Mouse (Mus musculus) heart, embryonic 13.5 days (tissue): Measurements from ENCODE around the gene Gm20661. TPM values are rescaled to one million over a fixed set of nuclear protein-coding genes. Genes with fewer than 3 reads are reported as not detected.

Experiments used
- ATAC-seq: fragments of 200-750 bp; cut with Nextera tagmentation; 2 replicates; pipeline ENCODE4 v1.8.0; 2017; ENCODE audit warnings: moderate TSS enrichment; ENCODE audit not compliant: insufficient number of reproducible peaks, low FRiP score, low TSS enrichment; ENCODE audit errors: extremely low read depth
- H3K27ac ChIP-seq: fragments of 300-500 bp; sonication (generic); replicated peaks from 2 replicates; pipeline ENCODE4 v1.5.1; 2015; ENCODE audit warnings: moderate library complexity, mild to moderate bottlenecking, inconsistent platforms
- H3K27me3 ChIP-seq: fragments of 300-500 bp; sonication (generic); replicated peaks from 2 replicates; pipeline ENCODE4 v1.6.1; 2015; ENCODE audit warnings: mild to moderate bottlenecking, inconsistent platforms
- H3K36me3 ChIP-seq: fragments of 300-500 bp; sonication (generic); 2 replicates; pipeline ENCODE4 v1.6.1; 2015; ENCODE audit warnings: mild to moderate bottlenecking, inconsistent platforms
- H3K4me1 ChIP-seq: fragments of 300-500 bp; sonication (generic); 2 replicates; pipeline ENCODE4 v1.6.1; 2015; ENCODE audit warnings: inconsistent platforms
- H3K4me2 ChIP-seq: fragments of 300-500 bp; sonication (generic); 2 replicates; pipeline ENCODE4 v1.6.1; 2015; ENCODE audit warnings: inconsistent platforms, mild to moderate bottlenecking, moderate library complexity
- H3K4me3 ChIP-seq: fragments of 300-500 bp; sonication (generic); 2 replicates; pipeline ENCODE4 v1.5.1; 2015; ENCODE audit warnings: moderate library complexity, mild to moderate bottlenecking, inconsistent platforms
- H3K9ac ChIP-seq: fragments of 300-500 bp; sonication (generic); 2 replicates; pipeline ENCODE4 v1.6.1; 2015; ENCODE audit warnings: inconsistent platforms, mild to moderate bottlenecking, moderate library complexity
- H3K9me3 ChIP-seq: fragments of 300-500 bp; sonication (generic); 2 replicates; pipeline ENCODE4 v1.6.1; 2016; ENCODE audit warnings: inconsistent platforms
- WGBS: fragments of 180-500 bp; shearing (Covaris S2); methylation state at CpG from one replicate; pipeline ENCODE4 v1.1.7; 2015; ENCODE audit warnings: mixed read lengths; 5-methylcytosine and 5-hydroxymethylcytosine counted together
- polyA plus RNA-seq: library from polyadenylated mRNA; unstranded; fragments of >200 nt; fragmentation: Nextera tagmentation; extraction: Ambion mirVana; gene quantifications from 2 replicates; pipeline ENCODE4 v1.2.1, GENCODE M21; 2015

Gm20661 gene
- polyA plus RNA-seq, 1 experiment from 2014 or later = 3.8 TPM

DNA sequence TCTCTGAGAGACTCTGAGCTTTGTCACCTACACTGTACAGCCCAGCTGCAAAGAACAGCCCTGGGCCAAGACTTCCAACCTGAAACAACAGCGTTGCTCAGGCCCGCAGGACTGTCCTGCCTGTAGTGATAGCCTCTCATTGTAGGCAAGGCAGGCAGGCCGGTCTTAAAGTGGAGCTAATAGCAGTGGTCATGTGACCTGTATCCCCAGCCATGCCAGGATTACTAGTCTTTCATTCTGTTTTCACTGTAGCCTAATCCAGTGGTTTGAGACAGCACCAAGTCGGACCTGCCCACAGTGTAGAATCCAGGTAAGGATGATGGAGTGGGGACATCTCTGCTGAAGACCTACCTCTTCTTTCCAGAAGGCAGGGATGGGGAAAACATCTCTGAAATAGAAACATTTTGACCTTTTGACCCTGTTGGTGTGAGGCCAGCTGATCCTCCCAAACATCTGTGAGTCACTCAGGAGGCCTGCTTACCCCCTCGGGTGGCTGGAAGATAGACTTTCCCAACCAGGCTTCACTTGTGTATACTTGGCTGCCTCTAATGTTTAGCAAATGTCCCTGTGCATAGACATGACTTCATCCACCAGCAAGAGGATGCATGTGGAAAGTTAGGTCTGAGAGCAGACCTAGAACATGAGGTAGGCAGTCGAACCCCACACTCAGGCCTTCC lies 27.1 kb upstream of the Gm20661 start:
- no peak overlapping the region for H3K4me2 ChIP-seq
- ATAC-seq = no peak
- H3K9me3 ChIP-seq = no peaks in the 10 kb centered on the region
- peaks cover 20% of the 10 kb centered on the region for H3K4me1 ChIP-seq
- H3K9ac ChIP-seq = no peak overlapping the region
- H3K27ac ChIP-seq = no peak overlapping the region
- H3K36me3 ChIP-seq = peaks cover 43% of the 10 kb centered on the region
- no peaks in the 10 kb centered on the region for H3K27me3 ChIP-seq
- 62% methylated on average over 6 of the region's 6 CpGs for WGBS
- H3K4me3 ChIP-seq = no peak overlapping the region

DNA sequence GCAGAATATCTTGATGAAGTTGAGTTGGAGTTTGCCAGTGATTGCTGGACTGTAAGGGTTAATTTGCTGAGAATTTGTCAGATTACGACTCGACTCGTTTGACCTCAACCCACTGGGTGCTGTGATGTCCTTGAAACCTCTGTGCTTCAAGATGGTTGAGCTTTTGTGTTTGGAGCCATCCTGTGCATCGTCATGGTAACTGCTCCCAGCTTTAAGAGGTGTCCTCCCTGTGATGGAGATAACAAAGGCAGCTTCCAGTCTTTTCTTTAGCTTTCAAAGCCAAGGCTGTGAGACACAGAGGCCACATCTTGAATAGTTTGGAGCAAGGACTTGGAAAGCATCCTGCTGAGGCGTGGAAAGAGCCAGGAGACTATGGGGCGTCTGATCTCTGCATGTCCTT lies 25.7 kb upstream of the Gm20661 start:
- Histone ChIP-seq H3K36me3 (peaks cover 56% of the 10 kb centered on the region), H3K4me1 (peaks cover 17% of the 10 kb centered on the region)
- WGBS = 63% methylated on average over 6 of the region's 6 CpGs

DNA sequence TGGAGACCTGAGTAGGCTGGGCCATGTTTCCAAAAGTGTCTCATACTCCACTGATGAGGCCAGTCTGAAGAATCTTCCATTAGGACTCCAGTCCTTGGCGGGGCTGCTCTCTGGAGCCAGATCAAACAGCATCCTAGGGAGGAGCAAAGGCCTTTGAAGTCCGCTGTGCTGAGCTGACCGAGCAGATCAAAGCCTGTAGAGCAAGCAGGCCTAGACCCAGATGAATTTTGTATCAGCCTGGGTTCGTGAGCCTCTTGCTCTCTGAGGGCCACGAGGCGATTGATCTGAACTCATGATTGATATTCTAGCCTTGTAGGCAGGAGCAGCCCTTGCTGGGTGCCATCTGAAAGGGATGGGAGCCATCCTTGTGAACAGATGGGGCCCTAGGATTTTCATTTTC lies 23.0 kb upstream of the Gm20661 start:
- no peak overlapping the region for H3K9ac ChIP-seq
- H3K27ac ChIP-seq = no peak overlapping the region
- H3K4me1 ChIP-seq = peaks cover 26% of the 10 kb centered on the region
- 57% methylated on average over 6 of the region's 6 CpGs for WGBS
- ATAC-seq = no peak
- H3K4me3 ChIP-seq = no peak overlapping the region
- H3K4me2 ChIP-seq = no peak overlapping the region
- H3K9me3 ChIP-seq = no peaks in the 10 kb centered on the region
- peaks cover 68% of the 10 kb centered on the region for H3K36me3 ChIP-seq
- no peaks in the 10 kb centered on the region for H3K27me3 ChIP-seq

More for the DNA sequence above, 25.7 kb upstream of the Gm20661 start:
- Histone ChIP-seq H3K4me3 (no peak overlapping the region), H3K27me3 (no peaks in the 10 kb centered on the region), H3K9ac (no peak overlapping the region), H3K27ac (no peak overlapping the region), H3K9me3 (no peaks in the 10 kb centered on the region), H3K4me2 (no peak overlapping the region)
- ATAC-seq = no peak

DNA sequence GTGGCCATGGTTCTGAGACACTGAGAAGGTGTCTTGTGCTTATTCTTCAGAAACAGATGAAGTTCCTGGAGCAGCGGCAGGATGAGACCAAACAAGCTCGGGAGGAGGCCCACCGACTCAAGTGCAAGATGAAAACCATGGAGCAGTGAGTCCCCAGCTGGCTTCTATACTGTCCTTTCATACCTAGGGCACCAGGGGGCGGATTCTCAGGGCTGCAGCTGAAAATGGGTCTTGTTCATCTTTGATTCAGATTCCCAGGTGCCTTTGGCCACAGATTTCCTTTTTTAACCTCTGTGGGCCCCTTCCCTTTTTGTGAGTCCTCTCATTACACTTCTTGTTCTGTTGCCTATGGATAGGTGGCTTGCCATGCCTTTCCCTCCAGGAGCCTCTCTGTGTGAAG lies 21.9 kb upstream of the Gm20661 start:
- Histone ChIP-seq H3K4me3 (no peak overlapping the region), H3K9ac (no peak overlapping the region), H3K4me1 (peaks cover 19% of the 10 kb centered on the region), H3K27me3 (no peaks in the 10 kb centered on the region), H3K36me3 (peaks cover 69% of the 10 kb centered on the region), H3K9me3 (no peaks in the 10 kb centered on the region), H3K4me2 (no peak overlapping the region), H3K27ac (no peak overlapping the region)
- ATAC-seq = no peak
- WGBS = 84% methylated on average over 4 of the region's 4 CpGs

DNA sequence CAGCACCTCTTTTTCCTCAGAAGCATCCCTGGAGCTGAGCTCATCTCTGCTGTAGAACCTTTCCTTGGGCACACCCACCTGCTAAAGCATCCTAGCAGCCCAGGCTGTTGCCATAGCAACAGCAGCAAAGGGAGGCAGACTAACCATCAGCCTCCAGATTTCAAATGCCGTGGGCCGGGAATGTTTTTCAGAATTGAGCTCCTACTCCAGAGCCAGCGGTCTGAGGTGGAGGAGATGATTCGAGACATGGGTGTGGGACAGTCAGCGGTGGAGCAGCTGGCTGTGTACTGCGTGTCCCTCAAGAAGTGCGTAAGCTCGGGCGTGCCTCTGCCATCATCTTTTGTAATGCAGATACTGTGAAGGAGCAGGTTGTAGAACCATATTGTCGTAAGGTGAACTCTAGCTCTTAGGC lies 21.5 kb upstream of the Gm20661 start:
- Histone ChIP-seq H3K36me3 (peaks cover 69% of the 10 kb centered on the region), H3K9me3 (no peaks in the 10 kb centered on the region), H3K4me1 (peaks cover 19% of the 10 kb centered on the region), H3K27ac (no peak overlapping the region), H3K9ac (no peak overlapping the region), H3K27me3 (no peaks in the 10 kb centered on the region), H3K4me2 (no peak overlapping the region), H3K4me3 (no peak overlapping the region)
- 85% methylated on average over 10 of the region's 10 CpGs for WGBS
- ATAC-seq = no peak

DNA sequence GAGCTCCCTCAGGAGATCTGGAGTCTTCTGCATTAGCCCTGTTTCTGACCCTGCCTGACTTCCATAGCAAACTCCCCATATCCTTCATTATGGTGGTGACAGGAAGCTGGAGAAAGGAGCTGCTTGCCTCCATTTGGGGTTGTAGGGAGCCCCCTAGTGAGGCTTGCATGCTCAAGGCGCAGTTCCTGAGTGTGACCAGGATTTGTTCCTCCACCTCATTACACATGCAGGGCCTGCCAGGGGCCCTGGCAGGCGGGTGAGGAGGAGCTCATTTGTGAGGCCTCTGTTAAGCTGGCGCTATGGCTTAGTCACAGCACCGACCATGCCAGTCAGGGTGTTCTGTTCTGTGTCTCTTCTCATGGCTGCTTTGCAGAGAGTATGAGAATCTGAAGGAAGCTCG lies 21.0 kb upstream of the Gm20661 start:
- ATAC-seq = no peak
- Histone ChIP-seq H3K9ac (no peak overlapping the region), H3K36me3 (peaks cover 64% of the 10 kb centered on the region), H3K27ac (no peak overlapping the region), H3K27me3 (no peaks in the 10 kb centered on the region), H3K4me3 (no peak overlapping the region), H3K4me2 (no peak overlapping the region), H3K4me1 (peaks cover 22% of the 10 kb centered on the region), H3K9me3 (no peaks in the 10 kb centered on the region)
- WGBS = 47% methylated on average over 5 of the region's 5 CpGs

DNA sequence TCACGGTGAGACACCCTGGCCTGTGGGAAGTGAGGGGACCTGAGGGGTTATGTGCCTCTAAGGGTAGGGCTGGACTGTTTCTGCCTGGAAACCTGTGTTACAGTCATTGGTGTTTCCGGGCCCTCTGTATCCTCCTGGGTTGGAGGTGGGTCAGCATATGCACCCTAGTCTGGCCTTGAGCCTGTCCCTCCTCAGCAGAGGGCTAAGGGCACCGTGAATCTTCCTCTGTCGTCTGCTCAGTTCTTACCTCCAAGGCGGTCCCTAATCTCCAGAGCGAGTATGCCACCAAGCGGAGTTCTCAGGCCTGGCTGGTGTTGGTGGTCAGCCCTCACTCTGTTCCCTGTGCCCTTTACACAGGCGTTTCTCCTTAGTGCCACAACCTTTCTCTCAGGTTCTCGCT lies 19.9 kb upstream of the Gm20661 start:
- 85% methylated on average over 9 of the region's 9 CpGs for WGBS
- H3K9me3 ChIP-seq = no peaks in the 10 kb centered on the region
- no peak overlapping the region for H3K4me2 ChIP-seq

DNA sequence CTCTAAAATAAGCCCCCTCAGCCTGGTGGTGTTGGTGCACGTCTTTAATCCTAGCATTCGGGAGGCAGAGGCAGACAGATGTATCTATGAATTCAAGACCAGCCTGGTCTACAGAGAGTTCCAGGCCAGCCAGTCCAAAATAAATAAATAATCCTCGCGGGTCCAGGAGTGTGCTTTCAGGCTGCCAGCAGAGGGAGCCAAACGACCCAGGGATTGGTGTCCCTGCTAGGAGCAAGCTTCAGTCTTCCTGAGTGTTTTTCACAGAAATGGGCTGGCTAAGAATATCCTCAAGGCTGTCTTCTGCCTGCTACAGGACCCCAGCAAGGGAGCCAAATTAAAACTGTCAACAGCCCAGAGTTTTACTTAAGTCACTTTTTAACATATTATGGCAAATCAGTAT lies 19.2 kb upstream of the Gm20661 start:
- ATAC-seq = peak; percentile 44; the same call in 1 of the 2 replicates
- Histone ChIP-seq H3K4me1 (peaks cover 22% of the 10 kb centered on the region), H3K4me3 (no peak overlapping the region), H3K9me3 (no peaks in the 10 kb centered on the region), H3K9ac (peak overlapping the region; percentile 2; the same call in 1 of the 2 replicates), H3K27me3 (no peaks in the 10 kb centered on the region), H3K36me3 (peaks cover 53% of the 10 kb centered on the region), H3K4me2 (no peak overlapping the region), H3K27ac (peak overlapping the region; percentile 53)
- 12% methylated on average over 5 of the region's 5 CpGs for WGBS

More for the DNA sequence above, 19.9 kb upstream of the Gm20661 start:
- no peak for ATAC-seq
- Histone ChIP-seq H3K4me3 (no peak overlapping the region), H3K27ac (no peak overlapping the region), H3K36me3 (peaks cover 55% of the 10 kb centered on the region), H3K9ac (no peak overlapping the region), H3K4me1 (peaks cover 22% of the 10 kb centered on the region), H3K27me3 (no peaks in the 10 kb centered on the region)

DNA sequence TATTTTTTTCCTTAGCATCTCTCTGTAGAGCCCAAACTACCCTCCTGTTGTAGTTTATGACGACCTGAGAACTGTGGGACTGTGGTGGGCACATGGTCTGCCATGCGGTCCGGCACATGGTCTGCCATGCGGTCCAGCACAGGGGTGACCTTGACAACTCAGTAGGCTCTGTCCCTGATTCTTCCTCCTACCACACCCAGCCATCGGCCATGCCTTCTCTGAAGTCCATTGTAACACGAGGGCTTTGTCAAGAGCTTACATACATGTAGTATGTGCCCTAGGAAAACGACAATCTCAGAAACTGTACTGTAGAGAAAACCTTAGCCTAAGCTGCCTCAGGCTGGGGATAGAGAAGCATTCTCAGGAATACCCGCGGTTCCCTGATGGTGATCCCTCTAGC lies 18.2 kb upstream of the Gm20661 start:
- Histone ChIP-seq H3K4me1 (peaks cover 22% of the 10 kb centered on the region), H3K36me3 (peaks cover 53% of the 10 kb centered on the region), H3K9me3 (no peaks in the 10 kb centered on the region), H3K27ac (peak overlapping the region; percentile 53), H3K4me3 (no peak overlapping the region), H3K27me3 (no peaks in the 10 kb centered on the region), H3K9ac (no peak overlapping the region), H3K4me2 (no peak overlapping the region)
- no peak for ATAC-seq
- 84% methylated on average over 9 of the region's 9 CpGs for WGBS

DNA sequence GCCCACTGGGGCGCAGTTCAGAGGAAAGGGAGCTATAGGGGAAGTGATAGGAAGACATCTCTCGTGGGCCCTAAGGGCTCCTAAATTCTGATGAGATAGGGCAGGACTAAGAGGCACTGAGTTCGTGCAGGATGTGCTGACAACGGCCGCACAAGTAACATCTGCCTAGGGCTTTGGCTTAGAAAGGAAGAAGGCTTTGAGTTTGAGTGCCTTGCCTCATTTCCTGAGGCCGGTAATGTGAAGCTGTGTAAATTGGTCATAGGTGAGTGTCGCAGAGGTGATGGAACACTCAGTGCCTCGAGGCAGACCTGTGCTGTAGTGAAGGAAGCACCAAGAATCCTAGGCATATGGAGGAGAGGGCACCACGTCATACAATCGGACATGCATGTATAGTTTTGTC lies 16.2 kb upstream of the Gm20661 start:
- 82% methylated on average over 10 of the region's 10 CpGs for WGBS
- Histone ChIP-seq H3K36me3 (peaks cover 46% of the 10 kb centered on the region), H3K4me1 (peaks cover 35% of the 10 kb centered on the region), H3K4me3 (no peak overlapping the region), H3K9ac (no peak overlapping the region), H3K27ac (no peak overlapping the region), H3K27me3 (no peaks in the 10 kb centered on the region), H3K4me2 (no peak overlapping the region), H3K9me3 (no peaks in the 10 kb centered on the region)
- no peak for ATAC-seq

DNA sequence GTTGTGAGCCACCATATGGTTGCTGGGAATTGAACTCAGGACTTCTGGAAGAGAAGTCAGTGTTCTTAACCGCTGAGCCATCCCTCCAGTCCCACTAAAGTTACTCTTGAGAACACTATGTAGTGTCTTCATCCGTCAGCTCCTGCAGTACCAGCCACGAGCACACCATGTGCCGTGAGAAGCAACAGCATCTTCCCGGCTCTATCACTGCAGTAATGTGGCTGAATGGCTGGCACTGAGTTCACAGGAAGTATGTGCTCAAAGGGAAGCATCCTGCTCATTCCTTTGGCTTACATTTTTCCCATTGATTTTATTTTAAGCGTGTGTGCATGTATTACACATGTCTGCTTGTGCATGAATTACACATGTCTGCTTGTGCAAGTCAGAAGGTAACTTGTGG lies 15.4 kb upstream of the Gm20661 start:
- Histone ChIP-seq H3K27ac (no peak overlapping the region), H3K9me3 (no peaks in the 10 kb centered on the region), H3K36me3 (peaks cover 39% of the 10 kb centered on the region), H3K4me1 (peaks cover 38% of the 10 kb centered on the region), H3K9ac (no peak overlapping the region), H3K4me2 (no peak overlapping the region), H3K4me3 (no peak overlapping the region), H3K27me3 (no peaks in the 10 kb centered on the region)
- 79% methylated on average over 6 of the region's 6 CpGs for WGBS
- no peak for ATAC-seq

DNA sequence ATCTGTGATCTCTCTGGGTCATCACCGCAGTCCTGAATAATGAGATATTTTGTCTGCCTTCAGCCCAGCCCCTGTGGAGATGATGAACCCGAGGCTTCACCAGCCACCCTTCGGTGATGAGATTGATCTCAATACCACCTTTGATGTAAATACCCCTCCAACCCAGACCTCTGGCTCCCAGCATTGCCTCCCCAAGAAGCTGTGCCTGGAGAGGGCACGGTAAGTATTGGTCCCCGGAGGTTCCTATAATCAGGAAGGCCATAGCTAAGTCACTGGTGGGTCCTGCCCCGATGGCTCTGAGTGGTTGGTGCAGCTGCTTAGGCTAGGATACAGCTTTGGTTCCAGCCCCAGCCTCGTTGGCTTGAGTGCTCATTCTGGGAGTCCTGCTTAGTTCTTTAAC lies 14.3 kb upstream of the Gm20661 start:
- H3K27me3 ChIP-seq = no peaks in the 10 kb centered on the region
- H3K36me3 ChIP-seq = peaks cover 30% of the 10 kb centered on the region
- no peaks in the 10 kb centered on the region for H3K9me3 ChIP-seq

More for the DNA sequence above, 14.3 kb upstream of the Gm20661 start:
- Histone ChIP-seq H3K27ac (no peak overlapping the region), H3K4me1 (peaks cover 44% of the 10 kb centered on the region), H3K4me3 (no peak overlapping the region), H3K9ac (no peak overlapping the region), H3K4me2 (no peak overlapping the region)
- no peak for ATAC-seq
- WGBS = 85% methylated on average over 7 of the region's 7 CpGs
